Mouse (Mus musculus): Measurements from ENCODE around the gene Mapk8ip3.
A peak's percentile ranks its signal among the peaks of the same experiment; 100 is the strongest.

- peak; percentile 37 for TF ChIP-seq CTCF (IDR thresholded peaks at IDR 0.05; ENCODE audit: low read depth)
- peak; percentile 79; the same call in 1 of the 2 replicates for TF ChIP-seq EP300 (IDR thresholded peaks at IDR 0.05; ENCODE audit: low read depth)
These were observed 86.6 kb downstream of the Mapk8ip3 start, which contains the start of gene Fahd1 for GRCm38 (mm10) chr17:24850065-24850772.

Measured in liver, postnatal 0 days (tissue).